Mouse (Mus musculus): ENCODE measurements at regions not wholly inside any gene's neighbourhood (a gene's known extent, or its start where the extent isn't known, plus 50 kb on each side); places are given as distances from the start of the nearest gene placed in this dataset.

- no peak for DNase-seq (ENCODE audit: low spot score in 2 of 2)
Measured at GRCm38 (mm10) chr9:111838069-111838820, 148.1 kb upstream of the Stac start.

DNA sequence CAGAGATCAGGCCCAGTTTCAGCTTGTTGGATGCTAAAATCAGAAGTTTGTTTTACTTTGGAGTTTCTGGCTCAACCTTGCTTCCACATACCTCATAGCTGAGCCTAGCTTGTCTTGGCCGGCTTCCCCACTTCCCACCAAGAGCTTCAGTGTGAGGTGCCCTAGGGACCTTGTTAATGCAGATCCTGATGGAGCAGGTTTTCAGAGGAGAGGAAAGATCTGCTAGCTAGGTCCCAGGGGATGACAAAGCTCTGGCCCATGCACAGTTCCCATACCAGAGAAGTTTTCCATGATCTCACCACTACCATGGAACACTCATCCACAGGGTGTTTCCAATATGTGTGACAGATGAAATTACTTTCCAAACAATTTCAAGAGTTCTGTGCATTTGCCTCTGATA is 131.9 kb upstream of the Stac start:
- DNase-seq (ENCODE audit: low spot score in 2 of 2) = no peak

DNA sequence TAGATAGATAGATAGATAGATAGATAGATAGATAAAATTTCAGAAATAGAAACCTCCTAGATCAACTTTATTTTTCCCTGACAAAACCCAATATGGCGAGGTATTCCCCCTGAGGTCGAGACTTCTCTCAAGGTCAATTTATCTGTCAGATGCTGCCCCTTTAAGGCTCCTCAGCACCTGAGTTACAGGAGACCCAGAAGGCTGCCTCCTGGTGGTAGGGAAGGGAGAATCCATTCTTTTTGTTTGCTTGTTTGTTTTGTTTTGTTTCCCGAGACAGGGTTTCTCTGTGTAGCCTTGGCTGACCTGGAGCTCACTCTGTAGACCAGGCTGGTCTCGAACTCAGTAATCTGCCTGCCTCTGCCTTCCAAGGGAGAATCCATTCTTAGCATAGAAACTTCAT is 127.3 kb upstream of the Stac start:
- no peak for DNase-seq (ENCODE audit: low spot score in 2 of 2)

DNA sequence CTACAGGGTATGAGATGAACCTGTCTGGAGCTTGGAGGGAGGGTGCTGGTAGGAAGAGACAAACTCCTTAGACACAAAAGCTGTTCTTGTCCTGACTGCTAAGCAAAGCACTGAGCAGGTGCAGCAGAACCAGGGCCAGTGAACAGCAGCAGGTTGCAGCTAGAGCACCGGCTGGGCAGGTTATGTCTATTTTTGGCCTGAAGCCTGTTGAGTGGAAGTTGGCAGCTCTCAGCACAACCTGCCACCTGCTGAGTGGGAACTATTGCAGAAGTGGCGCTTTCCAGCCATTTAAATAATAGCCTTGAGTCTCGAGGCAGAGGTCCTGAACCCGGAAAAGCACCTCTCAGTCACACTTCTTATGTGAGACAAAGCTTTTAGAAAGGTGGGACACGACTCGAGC is 114.8 kb upstream of the Stac start:
- peak in 1 of 2 experiments; percentile 36 for DNase-seq (ENCODE audit: low spot score in 2 of 2)

GRCm38 (mm10) chr9:111801381-111801780 is 111.2 kb upstream of the Stac start:
- DNase-seq (ENCODE audit: low spot score in 2 of 2) = no peak

DNA sequence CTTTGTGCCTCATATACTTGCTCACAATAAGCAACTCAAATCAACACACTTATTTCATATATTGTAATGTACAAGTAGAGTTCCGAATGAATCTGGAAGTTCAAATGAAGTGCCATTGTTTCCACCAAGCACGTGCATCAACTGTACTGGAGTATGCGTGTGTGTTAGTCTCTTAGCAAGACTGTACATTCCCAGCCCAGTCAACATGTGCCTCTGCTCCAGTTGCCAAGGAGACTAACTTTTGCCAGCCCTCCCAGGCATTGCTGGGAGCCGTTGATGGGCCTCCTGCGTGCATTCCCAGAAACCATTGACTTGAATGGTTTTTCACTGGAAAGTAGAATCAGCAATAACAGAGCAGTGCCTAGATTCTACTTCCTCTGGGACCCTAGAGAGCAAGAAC is 110.7 kb upstream of the Stac start:
- DNase-seq (ENCODE audit: low spot score in 2 of 2) = no peak

DNA sequence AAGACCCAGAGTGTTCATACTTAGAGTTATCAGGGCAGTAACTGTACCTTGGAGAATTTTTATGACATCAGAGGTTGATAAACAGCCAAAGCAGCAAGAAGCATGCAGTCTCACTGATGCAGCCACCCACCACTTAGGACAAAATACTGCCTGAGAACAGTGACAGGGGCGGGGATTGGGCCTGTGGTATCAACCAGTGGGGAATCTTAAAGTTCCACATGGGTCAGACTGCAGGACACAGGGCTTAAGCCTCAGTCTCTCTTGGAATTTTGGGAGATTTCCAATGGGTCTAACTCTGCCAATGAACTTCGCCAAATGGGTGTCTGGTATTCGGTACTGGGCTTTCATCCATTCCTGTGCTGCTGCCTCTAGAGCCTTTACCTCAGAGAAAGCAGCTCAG is 88.8 kb upstream of the Stac start:
- DNase-seq (ENCODE audit: low spot score in 2 of 2) = no peak

DNA sequence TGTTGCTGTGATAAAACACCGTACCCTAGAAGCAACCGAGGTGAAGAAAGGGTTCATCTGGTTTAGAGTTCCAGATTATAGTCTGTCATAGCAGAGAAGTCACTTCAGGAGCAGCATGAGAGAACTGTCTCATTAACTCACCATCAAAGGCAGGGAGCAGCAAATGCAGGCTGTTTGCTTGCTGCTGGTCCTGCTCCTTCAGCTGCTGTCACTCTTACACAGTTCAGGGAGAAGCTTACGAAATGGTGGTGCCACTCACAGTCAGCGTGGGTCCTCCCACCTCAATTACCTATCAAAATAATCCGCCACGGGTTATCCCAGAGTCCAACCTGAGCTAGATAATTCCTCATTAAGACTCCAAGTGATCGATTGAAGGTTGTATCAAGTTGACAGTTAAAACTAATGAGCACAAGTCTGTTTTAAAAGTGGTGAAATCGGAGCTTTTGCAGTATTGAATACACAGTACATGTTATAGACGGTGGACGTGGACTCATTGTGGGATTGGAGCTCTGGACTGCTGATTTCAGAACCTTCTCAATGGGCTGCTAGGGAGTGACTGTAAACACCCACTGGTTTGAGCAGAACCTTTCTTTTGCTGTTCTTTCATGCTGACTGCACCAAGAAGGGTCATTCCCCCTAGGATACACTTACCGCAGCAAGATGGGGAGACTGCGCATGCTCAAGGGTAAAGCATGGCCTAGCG is 87.4 kb upstream of the Stac start:
- DNase-seq (ENCODE audit: low spot score in 2 of 2) = no peak

- DNase-seq (ENCODE audit: low spot score in 2 of 2) = no peak
Measured at GRCm38 (mm10) chr9:111774229-111774628, 84.1 kb upstream of the Stac start.

- no peak for DNase-seq (ENCODE audit: low spot score in 2 of 2)
Measured at GRCm38 (mm10) chr9:111762653-111763468, 72.7 kb upstream of the Stac start.

DNA sequence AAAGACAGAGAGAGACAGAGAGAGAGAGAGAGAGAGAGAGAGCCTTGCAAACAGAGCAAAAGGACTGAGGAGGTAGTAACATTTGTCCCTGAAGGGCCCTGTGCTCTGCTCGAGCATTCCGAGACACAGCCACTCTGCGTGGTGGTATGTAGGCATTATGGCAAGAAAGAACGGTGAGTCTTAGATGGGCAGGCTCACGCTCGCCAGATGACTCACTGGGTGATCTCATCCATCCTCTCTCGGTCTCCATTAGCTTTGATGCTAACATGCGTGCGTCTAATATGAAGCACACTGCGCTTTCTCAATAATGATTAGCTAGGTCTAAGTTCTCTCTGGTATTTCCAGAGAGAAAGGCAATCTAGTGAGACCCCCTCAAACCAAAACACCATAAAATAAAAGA is 65.1 kb upstream of the Stac start:
- no peak for DNase-seq (ENCODE audit: low spot score in 2 of 2)

DNA sequence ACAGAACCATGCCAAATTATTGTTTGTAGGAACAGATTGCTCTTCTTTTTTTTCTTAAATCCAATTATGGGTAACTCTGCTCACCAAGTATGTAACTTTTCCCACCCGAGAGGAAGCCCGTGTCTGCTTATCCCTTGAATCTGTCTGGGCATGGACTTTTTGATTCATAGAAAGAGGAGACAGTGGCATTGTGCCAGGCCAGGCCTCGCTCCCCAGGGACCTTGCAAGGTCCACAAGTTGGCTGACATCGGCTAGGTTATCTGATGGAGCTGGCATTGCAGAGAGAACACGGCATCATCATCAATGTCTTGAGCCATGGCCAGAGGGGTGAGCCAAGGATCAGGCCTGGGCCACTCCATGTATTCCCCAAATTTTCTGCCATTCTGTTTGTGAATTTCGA is 56.0 kb upstream of the Stac start:
- DNase-seq (ENCODE audit: low spot score in 2 of 2) = no peak

DNA sequence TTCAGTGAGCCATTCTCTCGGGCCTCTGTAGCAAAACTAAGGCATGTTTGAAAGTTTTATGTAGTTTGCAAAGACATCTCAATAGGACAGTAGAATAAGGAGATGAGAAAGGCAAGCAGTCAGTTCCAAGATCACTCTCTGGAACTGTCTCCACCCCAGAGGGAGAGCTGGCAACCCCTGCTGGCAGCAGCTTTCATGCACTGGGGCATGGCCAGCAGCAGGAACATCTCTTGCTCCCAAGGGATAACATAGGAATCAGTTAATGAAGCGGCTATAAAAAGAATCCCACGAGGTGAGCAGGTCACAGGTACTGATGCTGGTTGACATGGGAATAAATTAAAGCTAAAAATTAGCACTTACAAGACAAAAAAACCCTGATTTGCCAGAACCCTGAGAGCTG is 55.1 kb upstream of the Stac start:
- peak in 1 of 2 experiments; percentile 26 for DNase-seq (ENCODE audit: low spot score in 2 of 2)

All from cerebellum, postnatal 4 days (tissue).